Mouse (Mus musculus): Measurements from ENCODE around the gene Tjap1. TPM values are rescaled to one million over a fixed set of nuclear protein-coding genes. Genes with fewer than 3 reads are reported as not detected.

The Tjap1 gene
- polyA plus RNA-seq (2015; fragmentation: Nextera tagmentation; extraction: Ambion mirVana) = 8.9 and 10.9 TPM in 2 replicates

DNA sequence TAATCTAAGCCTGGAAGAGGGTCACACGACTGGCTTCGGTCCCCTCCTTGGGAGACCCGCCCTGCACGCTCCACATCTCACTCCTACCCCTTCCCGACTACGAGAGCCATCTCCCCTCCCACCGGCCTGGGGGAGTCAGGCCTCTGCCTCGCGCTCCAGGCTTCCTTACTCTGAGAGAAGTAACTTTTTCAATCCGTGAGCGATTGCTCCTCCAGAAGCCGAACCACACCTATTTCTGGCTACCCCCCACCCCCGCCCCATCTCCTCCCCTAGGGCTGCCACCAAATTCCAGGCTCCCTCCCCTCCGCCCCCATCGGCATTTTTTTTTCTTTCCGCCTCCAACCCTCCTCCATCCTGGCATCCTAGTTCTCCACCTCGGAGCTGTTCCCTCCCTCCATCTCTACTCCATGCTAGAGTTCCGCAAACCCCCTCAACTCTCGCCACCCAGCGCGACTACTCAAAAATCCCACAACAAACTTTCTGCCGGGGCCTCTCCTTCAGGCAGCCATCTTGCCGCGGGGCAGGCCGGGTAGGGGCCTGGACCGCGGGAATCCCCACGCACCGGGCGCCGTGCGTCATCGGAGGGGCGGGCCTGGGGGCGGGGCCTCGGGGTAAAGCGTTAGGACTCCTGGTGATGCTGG is at the start of gene Tjap1:
Tjap1 (minus strand) TSS at position 544 of the 641 bp plus-strand sequence.
- H3K27me3 ChIP-seq (ENCODE audit: control insufficient read depth, insufficient read depth, low read depth, low read length) = no peaks in the 10 kb centered on the region
- H3K4me1 ChIP-seq (ENCODE audit: control insufficient read depth, low read depth, low read length) = peaks cover 16% of the 10 kb centered on the region
- H3K9me3 ChIP-seq (replicated peaks; ENCODE audit: control insufficient read depth, low read length) = no peaks in the 10 kb centered on the region
- peak within 1 kb of the TSS; percentile 94 for H3K4me2 ChIP-seq (ENCODE audit: low read depth, low read length)
- under 1% methylated on average over 37 of the region's 37 CpGs for WGBS (ENCODE audit: insufficient replicate concordance)
- H3K4me3 ChIP-seq (ENCODE audit: low read depth, low read length) = peak within 1 kb of the TSS; percentile 80
- ATAC-seq (ENCODE audit: low read depth) = peak; percentile 96
- H3K9ac ChIP-seq (ENCODE audit: low read depth, low read length) = peak within 1 kb of the TSS; percentile 83
- H3K27ac ChIP-seq (ENCODE audit: low read length) = peak within 1 kb of the TSS; percentile 61
- H3K36me3 ChIP-seq (ENCODE audit: control insufficient read depth, insufficient read depth) = peaks cover 4% of the 10 kb centered on the region; the same call in 1 of the 2 replicates

DNA sequence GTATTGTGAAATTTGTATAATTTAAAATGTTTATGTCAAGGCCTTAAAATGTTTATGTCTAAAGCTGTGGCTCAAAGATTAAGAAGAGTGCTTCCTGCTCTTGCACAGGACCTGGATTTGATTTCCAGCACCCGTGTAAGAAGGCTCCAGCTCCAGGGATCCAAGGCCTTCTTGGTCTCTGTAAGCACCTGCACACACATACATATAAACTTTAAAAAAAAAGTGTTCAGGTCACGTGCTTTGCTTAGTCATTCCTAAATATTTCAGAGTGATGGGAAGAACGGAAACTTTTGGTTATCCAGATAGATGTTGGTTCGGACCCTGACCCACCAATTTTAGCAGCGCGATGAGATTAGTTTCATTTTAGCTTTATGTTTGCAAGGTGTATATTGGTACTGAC is 45.9 kb upstream of the Tjap1 start:
- H3K9me3 ChIP-seq (replicated peaks; ENCODE audit: control insufficient read depth, low read length) = no peaks in the 10 kb centered on the region
- peak overlapping the region; percentile 50 for H3K27ac ChIP-seq (ENCODE audit: low read length)
- H3K27me3 ChIP-seq (ENCODE audit: control insufficient read depth, insufficient read depth, low read depth, low read length) = no peaks in the 10 kb centered on the region
- 64% methylated on average over 6 of the region's 6 CpGs for WGBS (ENCODE audit: insufficient replicate concordance)
- H3K4me3 ChIP-seq (ENCODE audit: low read depth, low read length) = peak overlapping the region; percentile 84
- no peak for ATAC-seq (ENCODE audit: low read depth)
- peak overlapping the region; percentile 98 for H3K4me2 ChIP-seq (ENCODE audit: low read depth, low read length)
- H3K4me1 ChIP-seq (ENCODE audit: control insufficient read depth, low read depth, low read length) = peaks cover 14% of the 10 kb centered on the region
- H3K9ac ChIP-seq (ENCODE audit: low read depth, low read length) = peak overlapping the region; percentile 91
- H3K36me3 ChIP-seq (ENCODE audit: control insufficient read depth, insufficient read depth) = no peaks in the 10 kb centered on the region

DNA sequence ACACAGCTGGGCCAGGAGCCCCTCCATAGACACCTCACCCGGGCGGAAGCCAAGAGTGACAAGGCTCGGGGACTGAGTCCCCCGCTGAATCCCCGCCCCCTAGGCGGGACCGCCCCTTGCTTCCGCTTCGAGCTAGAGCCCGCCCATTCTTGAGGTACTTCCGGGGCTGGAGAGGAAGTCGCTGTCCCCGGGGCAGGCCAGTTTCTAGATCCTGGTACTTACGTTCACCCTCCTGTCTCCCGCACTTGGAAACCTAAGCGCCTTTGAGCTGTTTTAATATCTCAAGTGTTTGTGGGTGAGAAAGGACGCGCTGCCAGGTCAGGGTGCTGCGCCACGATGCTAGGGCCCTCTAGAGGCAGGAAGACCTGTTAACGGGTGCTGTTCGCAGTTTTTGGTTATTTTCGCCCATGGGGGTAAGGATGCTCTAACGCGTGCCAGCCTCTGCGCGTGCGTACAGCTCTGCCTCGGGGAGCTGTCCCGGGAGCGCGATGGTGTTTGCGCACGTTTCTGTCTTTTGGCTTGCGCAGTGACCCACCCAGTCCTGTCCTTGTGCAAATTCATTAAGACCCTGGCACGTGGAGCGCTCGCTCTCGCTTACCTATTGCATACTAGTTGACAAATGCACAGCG is 45.2 kb upstream of the Tjap1 start, which contains the start of gene Abcc10:
Abcc10 (minus strand) TSS at position 447 of the 629 bp plus-strand sequence.
- peak within 1 kb of the TSS; percentile 91 for H3K9ac ChIP-seq (ENCODE audit: low read depth, low read length)
- peak; percentile 98 for ATAC-seq (ENCODE audit: low read depth)
- H3K4me1 ChIP-seq (ENCODE audit: control insufficient read depth, low read depth, low read length) = peaks cover 14% of the 10 kb centered on the region
- H3K4me3 ChIP-seq (ENCODE audit: low read depth, low read length) = peak within 1 kb of the TSS; percentile 84
- H3K27me3 ChIP-seq (ENCODE audit: control insufficient read depth, insufficient read depth, low read depth, low read length) = no peaks in the 10 kb centered on the region
- peak within 1 kb of the TSS; percentile 98 for H3K4me2 ChIP-seq (ENCODE audit: low read depth, low read length)
- WGBS (ENCODE audit: insufficient replicate concordance) = under 1% methylated on average over 40 of the region's 40 CpGs
- peak within 1 kb of the TSS; percentile 90 for H3K27ac ChIP-seq (ENCODE audit: low read length)
- no peaks in the 10 kb centered on the region for H3K36me3 ChIP-seq (ENCODE audit: control insufficient read depth, insufficient read depth)
- H3K9me3 ChIP-seq (replicated peaks; ENCODE audit: control insufficient read depth, low read length) = no peaks in the 10 kb centered on the region

DNA sequence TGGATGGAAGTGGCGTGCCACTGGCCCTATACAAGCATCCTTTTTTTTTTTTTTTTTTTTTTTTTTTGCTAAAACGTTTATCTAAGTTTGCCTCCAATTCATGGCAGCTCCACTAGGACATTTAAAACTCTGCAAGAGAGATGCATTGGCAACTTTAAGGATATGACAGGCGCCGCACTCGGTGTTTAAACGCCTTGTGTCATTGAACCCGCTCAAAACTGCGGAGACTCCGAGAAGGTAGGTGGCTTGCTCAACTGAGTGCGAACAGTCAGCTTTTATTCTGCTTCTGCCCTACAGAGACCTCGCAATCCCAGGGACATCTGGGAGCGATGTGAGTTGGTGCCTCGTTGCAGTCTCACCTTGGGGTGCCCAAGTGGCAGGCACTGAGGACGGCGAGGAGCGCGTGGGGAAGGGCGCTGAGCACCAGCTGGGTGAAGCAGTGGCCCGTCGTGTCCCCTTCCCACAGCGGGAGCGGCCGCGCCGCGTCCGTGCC is 44.6 kb upstream of the Tjap1 start:
- H3K4me3 ChIP-seq (ENCODE audit: low read depth, low read length) = peak overlapping the region; percentile 84
- H3K36me3 ChIP-seq (ENCODE audit: control insufficient read depth, insufficient read depth) = no peaks in the 10 kb centered on the region
- ATAC-seq (ENCODE audit: low read depth) = no peak; the same call in 1 of the 2 replicates
- H3K9me3 ChIP-seq (replicated peaks; ENCODE audit: control insufficient read depth, low read length) = no peaks in the 10 kb centered on the region
- no peaks in the 10 kb centered on the region for H3K27me3 ChIP-seq (ENCODE audit: control insufficient read depth, insufficient read depth, low read depth, low read length)
- peaks cover 14% of the 10 kb centered on the region for H3K4me1 ChIP-seq (ENCODE audit: control insufficient read depth, low read depth, low read length)
- peak overlapping the region; percentile 91 for H3K9ac ChIP-seq (ENCODE audit: low read depth, low read length)
- H3K27ac ChIP-seq (ENCODE audit: low read length) = peak overlapping the region; percentile 90
- peak overlapping the region; percentile 98 for H3K4me2 ChIP-seq (ENCODE audit: low read depth, low read length)
- WGBS (ENCODE audit: insufficient replicate concordance) = 5% methylated on average over 27 of the region's 27 CpGs

DNA sequence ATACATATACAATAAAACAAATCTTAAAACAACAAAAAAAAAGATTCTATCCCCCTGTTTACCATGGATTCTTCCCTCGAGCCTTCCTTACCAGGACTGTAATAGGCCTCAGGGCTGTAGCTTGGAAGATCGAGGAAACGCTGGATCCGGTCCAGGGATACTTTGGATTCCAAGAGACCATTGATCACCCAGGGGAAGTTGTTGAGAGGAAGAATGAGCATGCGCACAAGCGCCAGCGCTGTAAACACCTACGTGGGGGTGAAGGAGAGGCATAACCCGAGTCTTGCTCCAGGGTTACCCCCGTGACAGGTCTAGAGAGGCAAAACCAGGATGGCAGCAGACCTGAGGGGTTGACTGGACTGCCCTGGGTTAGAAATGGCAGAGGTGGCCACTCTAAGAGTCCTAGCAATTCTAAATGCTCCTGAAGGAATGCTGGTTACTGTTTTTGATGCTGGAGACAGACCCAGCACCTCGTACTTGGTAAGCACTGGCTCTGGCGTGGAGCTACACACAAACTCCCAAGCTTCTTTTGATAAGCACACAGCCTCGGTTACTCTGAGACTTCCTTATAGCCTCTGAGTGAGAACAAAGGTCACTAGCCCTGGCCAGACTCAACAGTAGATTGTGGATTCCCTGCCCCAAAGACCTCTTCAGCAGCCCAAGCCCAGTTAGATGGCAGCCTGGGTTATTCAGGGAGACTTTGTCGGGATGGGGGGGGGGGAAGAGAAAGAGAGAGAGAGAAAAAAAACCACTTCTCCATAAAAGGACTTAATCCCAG is 39.4 kb upstream of the Tjap1 start:
- no peaks in the 10 kb centered on the region; the same call in 1 of the 2 replicates for H3K36me3 ChIP-seq (ENCODE audit: control insufficient read depth, insufficient read depth)
- H3K9me3 ChIP-seq (replicated peaks; ENCODE audit: control insufficient read depth, low read length) = no peaks in the 10 kb centered on the region
- no peak overlapping the region for H3K27ac ChIP-seq (ENCODE audit: low read length)
- no peak for ATAC-seq (ENCODE audit: low read depth)
- H3K9ac ChIP-seq (ENCODE audit: low read depth, low read length) = no peak overlapping the region
- no peak overlapping the region for H3K4me2 ChIP-seq (ENCODE audit: low read depth, low read length)
- H3K27me3 ChIP-seq (ENCODE audit: control insufficient read depth, insufficient read depth, low read depth, low read length) = no peaks in the 10 kb centered on the region
- peaks cover 4% of the 10 kb centered on the region for H3K4me1 ChIP-seq (ENCODE audit: control insufficient read depth, low read depth, low read length)
- no peak overlapping the region for H3K4me3 ChIP-seq (ENCODE audit: low read depth, low read length)
- 70% methylated on average over 14 of the region's 14 CpGs for WGBS (ENCODE audit: insufficient replicate concordance)

DNA sequence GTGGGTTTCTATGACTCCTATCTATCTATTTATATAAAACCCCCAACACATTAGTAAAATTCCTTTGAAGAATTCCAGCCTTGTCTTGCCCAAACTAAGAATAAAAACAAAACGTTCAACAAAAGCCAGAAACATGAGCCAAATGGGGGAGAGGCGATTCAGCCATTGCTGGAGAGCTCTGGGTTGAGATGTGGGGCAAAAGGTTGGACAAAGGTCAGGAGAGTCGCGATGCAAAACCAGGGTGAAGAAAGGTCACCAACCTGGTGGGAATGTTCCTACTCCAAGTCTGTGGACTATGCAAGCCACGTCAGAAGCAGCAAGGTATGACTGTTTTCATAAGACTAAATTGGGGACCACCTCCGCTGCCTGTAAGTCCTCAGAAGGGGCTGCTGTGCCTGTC is 37.7 kb upstream of the Tjap1 start:
- WGBS (ENCODE audit: insufficient replicate concordance) = 50% methylated on average over 6 of the region's 6 CpGs
- H3K27me3 ChIP-seq (ENCODE audit: control insufficient read depth, insufficient read depth, low read depth, low read length) = no peaks in the 10 kb centered on the region
- H3K4me2 ChIP-seq (ENCODE audit: low read depth, low read length) = no peak overlapping the region
- H3K9ac ChIP-seq (ENCODE audit: low read depth, low read length) = no peak overlapping the region
- no peaks in the 10 kb centered on the region; the same call in 1 of the 2 replicates for H3K4me1 ChIP-seq (ENCODE audit: control insufficient read depth, low read depth, low read length)
- H3K9me3 ChIP-seq (replicated peaks; ENCODE audit: control insufficient read depth, low read length) = no peaks in the 10 kb centered on the region
- no peak overlapping the region for H3K4me3 ChIP-seq (ENCODE audit: low read depth, low read length)
- no peaks in the 10 kb centered on the region; the same call in 1 of the 2 replicates for H3K36me3 ChIP-seq (ENCODE audit: control insufficient read depth, insufficient read depth)
- no peak overlapping the region for H3K27ac ChIP-seq (ENCODE audit: low read length)
- ATAC-seq (ENCODE audit: low read depth) = no peak

DNA sequence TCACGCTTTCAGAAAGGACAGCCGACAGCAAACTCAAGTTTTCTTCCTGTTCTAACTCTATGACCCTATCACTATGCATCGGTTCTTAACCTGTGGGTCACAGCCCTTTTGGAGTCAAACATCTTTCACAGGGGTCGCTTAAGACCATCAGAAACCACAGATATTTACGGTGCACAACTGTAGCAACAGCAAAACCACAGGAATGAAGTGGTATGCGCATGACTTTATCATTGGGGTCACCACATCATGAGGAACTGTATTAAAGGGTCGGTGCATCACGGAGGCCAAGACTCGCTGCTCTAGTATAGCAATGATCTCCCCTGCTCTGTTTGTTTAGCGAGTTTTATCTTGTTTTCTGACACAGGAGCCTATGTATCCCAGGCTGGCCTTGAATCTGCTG is 33.0 kb upstream of the Tjap1 start:
- 63% methylated on average over 10 of the region's 10 CpGs for WGBS (ENCODE audit: insufficient replicate concordance)
- H3K9me3 ChIP-seq (replicated peaks; ENCODE audit: control insufficient read depth, low read length) = no peaks in the 10 kb centered on the region
- no peaks in the 10 kb centered on the region; the same call in 1 of the 2 replicates for H3K4me1 ChIP-seq (ENCODE audit: control insufficient read depth, low read depth, low read length)
- no peak overlapping the region for H3K4me3 ChIP-seq (ENCODE audit: low read depth, low read length)
- no peak overlapping the region for H3K9ac ChIP-seq (ENCODE audit: low read depth, low read length)
- no peaks in the 10 kb centered on the region for H3K36me3 ChIP-seq (ENCODE audit: control insufficient read depth, insufficient read depth)
- H3K27me3 ChIP-seq (ENCODE audit: control insufficient read depth, insufficient read depth, low read depth, low read length) = no peaks in the 10 kb centered on the region
- no peak for ATAC-seq (ENCODE audit: low read depth)
- H3K27ac ChIP-seq (ENCODE audit: low read length) = no peak overlapping the region
- H3K4me2 ChIP-seq (ENCODE audit: low read depth, low read length) = no peak overlapping the region

DNA sequence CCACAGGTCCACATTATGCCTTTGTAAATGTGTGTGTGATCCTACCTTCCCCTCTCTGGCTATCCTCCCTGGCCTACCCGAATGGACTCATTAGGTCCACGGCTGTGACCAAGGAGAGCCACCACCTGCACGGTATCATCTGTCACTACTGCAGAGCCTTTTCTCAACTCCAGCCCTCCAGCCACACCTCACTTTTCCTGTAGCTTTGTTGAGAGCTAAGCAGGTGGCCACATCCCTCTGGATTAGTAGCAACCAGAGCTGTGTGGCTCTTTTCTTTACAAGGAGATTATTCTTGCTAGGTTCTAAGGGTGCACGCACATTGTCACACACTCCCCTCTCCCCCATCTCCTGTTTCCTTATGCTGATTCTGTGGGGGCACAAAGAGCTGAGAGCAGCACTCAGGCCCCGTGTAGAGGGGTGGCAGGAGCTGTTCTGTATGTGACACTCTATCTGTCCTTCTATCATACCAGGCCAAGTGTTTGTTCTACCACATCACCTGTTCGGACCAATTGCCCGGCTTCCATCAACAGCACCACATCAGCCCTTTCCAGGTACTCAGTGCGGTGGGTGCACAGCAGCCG is 30.4 kb upstream of the Tjap1 start:
- H3K4me1 ChIP-seq (ENCODE audit: control insufficient read depth, low read depth, low read length) = no peaks in the 10 kb centered on the region
- 68% methylated on average over 9 of the region's 9 CpGs for WGBS (ENCODE audit: insufficient replicate concordance)
- no peak for ATAC-seq (ENCODE audit: low read depth)

More for the DNA sequence above, 30.4 kb upstream of the Tjap1 start:
- H3K9ac ChIP-seq (ENCODE audit: low read depth, low read length) = no peak overlapping the region
- no peak overlapping the region for H3K4me2 ChIP-seq (ENCODE audit: low read depth, low read length)
- H3K27me3 ChIP-seq (ENCODE audit: control insufficient read depth, insufficient read depth, low read depth, low read length) = no peaks in the 10 kb centered on the region
- H3K9me3 ChIP-seq (replicated peaks; ENCODE audit: control insufficient read depth, low read length) = no peaks in the 10 kb centered on the region
- H3K27ac ChIP-seq (ENCODE audit: low read length) = no peak overlapping the region
- no peak overlapping the region for H3K4me3 ChIP-seq (ENCODE audit: low read depth, low read length)
- no peaks in the 10 kb centered on the region for H3K36me3 ChIP-seq (ENCODE audit: control insufficient read depth, insufficient read depth)
